Mouse (Mus musculus): ENCODE results near the gene Arhgap22.

DNA sequence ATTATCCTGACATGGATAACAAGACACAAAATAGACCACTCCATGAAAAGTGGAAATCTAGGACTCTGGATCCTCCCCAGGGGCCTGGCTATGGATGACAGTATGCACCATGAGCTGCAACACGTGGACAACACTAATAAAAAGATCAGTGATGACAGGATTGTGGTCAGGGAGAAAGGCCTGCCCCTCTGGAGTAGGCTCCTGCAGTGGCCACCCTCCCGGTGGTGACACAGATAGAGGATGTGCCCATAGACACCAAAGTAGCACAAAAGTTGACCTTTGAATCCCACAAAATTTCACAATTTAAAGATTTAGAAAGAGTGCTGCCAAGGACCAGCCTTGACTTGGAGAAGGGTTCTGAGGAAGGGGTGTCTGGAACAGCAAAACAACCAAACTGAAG lies 29.4 kb downstream of the Arhgap22 start:
- TF ChIP-seq CTCF (IDR thresholded peaks at IDR 0.05 in 2 of 3, conservative IDR thresholded peaks at IDR 0.05 in 1 of 3; ENCODE audit: control insufficient read depth in 1 of 3, insufficient read depth in 1 of 3, low read depth in 2 of 3, low read length in 3 of 3, poor library complexity in 1 of 3, severe bottlenecking in 1 of 3) (no peak), GABPA (IDR thresholded peaks at IDR 0.05; ENCODE audit: low read depth, low read length) (no peak), GATA1 (IDR thresholded peaks at IDR 0.05; ENCODE audit: low read depth, low read length) (no peak), CHD1 (IDR thresholded peaks at IDR 0.05; ENCODE audit: low read depth, low read length) (no peak), CHD2 (IDR thresholded peaks at IDR 0.05; ENCODE audit: low read length) (no peak), HCFC1 (IDR thresholded peaks at IDR 0.05; ENCODE audit: low read depth, low read length) (no peak)

All from MEL (cell line).